Mouse (Mus musculus) CH12.LX (cell line): Measurements from ENCODE around the gene Fgfr2. TPM values are rescaled to one million over a fixed set of nuclear protein-coding genes. Genes with fewer than 3 reads are reported as not detected.

Experiments
- DNase-seq: peaks from one replicate; pipeline ENCODE4 v3.0.0-alpha.2; 2013; ENCODE audit errors: extremely low read depth
- H3K27ac ChIP-seq: 2 replicates; pipeline ENCODE4 v1.5.1; 2012; ENCODE audit warnings: low read depth, mild to moderate bottlenecking, control low read depth, moderate library complexity; ENCODE audit not compliant: insufficient read depth
- H3K27me3 ChIP-seq: replicated peaks from 2 replicates; pipeline ENCODE3; 2012; ENCODE audit warnings: inconsistent platforms
- H3K36me3 ChIP-seq, 2 experiments: replicated peaks in 1 of 2; 2 replicates each; pipeline versions ENCODE3 to v1.6.1; 2012; ENCODE audit warnings: inconsistent platforms in 1 of 2, low read length in 1 of 2, mild to moderate bottlenecking in 1 of 2, mixed read lengths in 1 of 2, moderate library complexity in 1 of 2; ENCODE audit not compliant: control insufficient read depth in 1 of 2, insufficient read depth in 1 of 2
- H3K4me1 ChIP-seq, 2 experiments: 2 replicates each; pipeline ENCODE4 v1.6.1; 2012; ENCODE audit warnings: inconsistent platforms in 1 of 2, moderate library complexity in 1 of 2; ENCODE audit not compliant: insufficient read depth in 2 of 2, control insufficient read depth in 1 of 2
- H3K4me2 ChIP-seq: 2 replicates; pipeline ENCODE4 v1.6.1; 2012; ENCODE audit warnings: low read depth, mild to moderate bottlenecking, control low read depth; ENCODE audit not compliant: poor library complexity, insufficient read depth, severe bottlenecking
- H3K4me3 ChIP-seq, 3 experiments: fragments of 150-350 bp in 1 of 3; sonication (generic) in 1 of 3; replicated peaks in 1 of 3; 2 replicates each; pipeline versions ENCODE3 to v1.5.1; 2011 to 2012; ENCODE audit warnings: low read depth in 2 of 3, low read length in 2 of 3, mild to moderate bottlenecking in 2 of 3, moderate library complexity in 2 of 3, control low read depth in 1 of 3, improper control_type of control experiment in 1 of 3, inconsistent platforms in 1 of 3, mixed read lengths in 1 of 3; ENCODE audit not compliant: poor library complexity in 1 of 3
- H3K79me2 ChIP-seq: replicated peaks from 2 replicates; pipeline ENCODE4 v1.6.1; 2012; ENCODE audit warnings: mild to moderate bottlenecking, moderate library complexity; ENCODE audit not compliant: control insufficient read depth, poor library complexity, insufficient read depth, severe bottlenecking; ENCODE audit errors: extremely low read depth
- H3K9ac ChIP-seq: 2 replicates; pipeline ENCODE4 v1.6.1; 2012; ENCODE audit warnings: low read depth, mild to moderate bottlenecking, control low read depth, moderate library complexity; ENCODE audit not compliant: insufficient read depth
- H3K9me3 ChIP-seq: replicated peaks from 2 replicates; pipeline ENCODE3; 2012; ENCODE audit warnings: low read length, inconsistent platforms, mixed read lengths
- BHLHE40 ChIP-seq: IDR thresholded peaks from 2 replicates; pipeline ENCODE4 v1.6.1; 2011; ENCODE audit warnings: mild to moderate bottlenecking, low read depth, low read length, improper control_type of control experiment
- CHD2 ChIP-seq: IDR thresholded peaks from 2 replicates; pipeline ENCODE4 v1.6.1; 2011; ENCODE audit warnings: low read length, improper control_type of control experiment
- EP300 ChIP-seq: IDR thresholded peaks from 2 replicates; pipeline ENCODE4 v1.6.1; 2011; ENCODE audit warnings: low read length, improper control_type of control experiment
- GABPA ChIP-seq: IDR thresholded peaks from 2 replicates; pipeline ENCODE4 v1.6.1; 2012; ENCODE audit warnings: low read depth, low read length, improper control_type of control experiment, inconsistent platforms; ENCODE audit not compliant: insufficient replicate concordance
- JUN ChIP-seq: IDR thresholded peaks from 2 replicates; pipeline ENCODE4 v1.6.1; 2011; ENCODE audit warnings: low read depth, mild to moderate bottlenecking, low read length, improper control_type of control experiment, moderate library complexity; ENCODE audit not compliant: insufficient read depth
- MAFK ChIP-seq: IDR thresholded peaks from 2 replicates; pipeline ENCODE4 v1.6.1; 2011; ENCODE audit warnings: low read length, improper control_type of control experiment; ENCODE audit not compliant: insufficient replicate concordance
- MAX ChIP-seq: IDR thresholded peaks from 2 replicates; pipeline ENCODE4 v1.6.1; 2011; ENCODE audit warnings: low read length, improper control_type of control experiment
- MAZ ChIP-seq: IDR thresholded peaks from 2 replicates; pipeline ENCODE4 v1.6.1; 2012; ENCODE audit warnings: low read depth, mild to moderate bottlenecking, inconsistent platforms, low read length, improper control_type of control experiment, moderate library complexity
- MXI1 ChIP-seq: IDR thresholded peaks from 2 replicates; pipeline ENCODE4 v1.6.1; 2011; ENCODE audit warnings: mild to moderate bottlenecking, low read depth, low read length, improper control_type of control experiment
- MYC ChIP-seq: IDR thresholded peaks from 2 replicates; pipeline ENCODE4 v1.6.1; 2011; ENCODE audit warnings: low read depth, mild to moderate bottlenecking, improper control_type of control experiment, low read length
- NRF1 ChIP-seq: IDR thresholded peaks from 2 replicates; pipeline ENCODE4 v1.6.1; 2014; ENCODE audit warnings: low read depth, mild to moderate bottlenecking, inconsistent platforms, low read length, improper control_type of control experiment, moderate library complexity
- PAX5 ChIP-seq: IDR thresholded peaks from 2 replicates; pipeline ENCODE4 v1.6.1; 2012; ENCODE audit warnings: low read length, inconsistent platforms, mixed read lengths
- POLR2AphosphoS2 ChIP-seq: IDR thresholded peaks from 2 replicates; pipeline ENCODE4 v1.6.1; 2011; ENCODE audit warnings: low read depth, low read length, improper control_type of control experiment
- RCOR1 ChIP-seq: conservative IDR thresholded peaks from 2 replicates; pipeline ENCODE4 v1.6.1; 2012; ENCODE audit warnings: low read depth, mild to moderate bottlenecking, inconsistent platforms, low read length, improper control_type of control experiment
- SMC3 ChIP-seq: IDR thresholded peaks from 2 replicates; pipeline ENCODE4 v1.6.1; 2011; ENCODE audit warnings: low read depth, low read length, improper control_type of control experiment
- TBP ChIP-seq: conservative IDR thresholded peaks from 2 replicates; pipeline ENCODE4 v1.6.1; 2011; ENCODE audit warnings: low read depth, low read length, improper control_type of control experiment
- TCF12 ChIP-seq: IDR thresholded peaks from 2 replicates; pipeline ENCODE4 v1.6.1; 2014; ENCODE audit warnings: low read depth, mild to moderate bottlenecking, inconsistent platforms, low read length, improper control_type of control experiment
- UBTF ChIP-seq: IDR thresholded peaks from 2 replicates; pipeline ENCODE4 v1.6.1; 2012; ENCODE audit warnings: low read depth, mild to moderate bottlenecking, inconsistent platforms, low read length, improper control_type of control experiment, moderate library complexity
- ZC3H11A ChIP-seq: IDR thresholded peaks from 2 replicates; pipeline ENCODE4 v1.6.1; 2012; ENCODE audit warnings: low read depth, mild to moderate bottlenecking, inconsistent platforms, low read length, improper control_type of control experiment
- dilution Hi-C: fragments of 300-500 bp; cut with MboI; formaldehyde crosslinking; loops from 2 replicates; pipeline ENCODE4 v1.14.3; 2020; ENCODE audit warnings: low sequenced_read_pairs; ENCODE audit not compliant: extremely low pct_unique_long_range_greater_than_20kb, extremely low pct_ligation_motif_present
- in situ Hi-C: fragments of 300-500 bp; cut with MboI; formaldehyde crosslinking; loops from 3 replicates; pipeline ENCODE4 v1.14.3; 2019; ENCODE audit warnings: low sequenced_read_pairs, low pct_ligation_motif_present, low pct_unique_long_range_greater_than_20kb, mixed read lengths
- polyA plus RNA-seq: library from polyadenylated mRNA; unstranded; fragments of >175 nt; gene quantifications from 2 replicates; pipeline ENCODE4 v1.2.1, GENCODE M21; 2012; ENCODE audit warnings: low read depth; ENCODE audit not compliant: insufficient read length
- total RNA-seq, 2 experiments: library from RNA; depleted of rRNA; stranded (reverse); fragments of 300-350 nt in 1 of 2; fragments of >200 nt in 1 of 2; gene quantifications; 2 replicates each; pipeline ENCODE4 v1.2.3; 2012 to 2014

Gene Fgfr2
- total and polyA plus RNA-seq, 3 experiments = not detected

DNA sequence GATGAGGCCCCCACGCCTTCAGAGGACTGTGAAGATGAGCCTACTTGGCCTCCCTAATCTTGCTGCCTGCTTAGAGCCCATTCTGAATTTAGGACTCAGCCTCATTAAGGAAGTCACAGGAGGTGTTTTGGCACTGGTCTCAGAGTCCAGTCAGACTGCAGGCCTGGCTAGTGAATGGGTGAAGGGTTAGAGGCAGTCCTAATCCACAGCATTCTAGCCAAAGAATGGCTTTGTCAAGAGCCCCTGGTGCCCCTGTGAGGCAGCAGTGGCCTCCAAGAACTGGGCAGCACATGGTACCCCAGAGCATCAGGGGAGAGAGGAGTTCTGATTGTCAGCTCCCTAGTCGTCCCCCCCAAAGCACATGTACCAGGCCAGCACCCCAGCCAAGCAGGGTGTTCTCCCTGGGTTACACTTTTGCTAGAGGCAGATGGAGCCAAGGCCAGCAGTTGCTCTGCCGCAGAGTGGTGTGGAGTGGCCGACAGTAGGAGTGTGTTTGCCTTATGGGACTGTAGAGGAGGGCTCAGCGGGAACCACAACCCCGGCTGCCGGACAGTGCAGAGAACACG, 418.8 kb downstream of the Fgfr2 start:
- dilution Hi-C loops = no loop called here
- in situ Hi-C loops = no loop called here
- Histone ChIP-seq H3K27ac (no peak overlapping the region), H3K4me1 (peaks cover 10 to 53% of the 10 kb centered on the region in 2 experiments), H3K79me2 (no peaks in the 10 kb centered on the region), H3K9me3 (no peaks in the 10 kb centered on the region), H3K9ac (no peak overlapping the region), H3K4me2 (no peak overlapping the region), H3K27me3 (no peaks in the 10 kb centered on the region), H3K4me3 (no peak overlapping the region), H3K36me3 (peaks cover 0 to 4% of the 10 kb centered on the region in 2 experiments)
- TF ChIP-seq RCOR1 (no peak), BHLHE40 (no peak), GABPA (no peak), MXI1 (no peak), PAX5 (no peak), MAX (no peak), TCF12 (no peak), EP300 (no peak), MAZ (no peak), NRF1 (no peak), ZC3H11A (no peak), MYC (no peak), SMC3 (no peak), CHD2 (no peak), JUN (no peak), TBP (no peak)
- DNase-seq = no peak

DNA sequence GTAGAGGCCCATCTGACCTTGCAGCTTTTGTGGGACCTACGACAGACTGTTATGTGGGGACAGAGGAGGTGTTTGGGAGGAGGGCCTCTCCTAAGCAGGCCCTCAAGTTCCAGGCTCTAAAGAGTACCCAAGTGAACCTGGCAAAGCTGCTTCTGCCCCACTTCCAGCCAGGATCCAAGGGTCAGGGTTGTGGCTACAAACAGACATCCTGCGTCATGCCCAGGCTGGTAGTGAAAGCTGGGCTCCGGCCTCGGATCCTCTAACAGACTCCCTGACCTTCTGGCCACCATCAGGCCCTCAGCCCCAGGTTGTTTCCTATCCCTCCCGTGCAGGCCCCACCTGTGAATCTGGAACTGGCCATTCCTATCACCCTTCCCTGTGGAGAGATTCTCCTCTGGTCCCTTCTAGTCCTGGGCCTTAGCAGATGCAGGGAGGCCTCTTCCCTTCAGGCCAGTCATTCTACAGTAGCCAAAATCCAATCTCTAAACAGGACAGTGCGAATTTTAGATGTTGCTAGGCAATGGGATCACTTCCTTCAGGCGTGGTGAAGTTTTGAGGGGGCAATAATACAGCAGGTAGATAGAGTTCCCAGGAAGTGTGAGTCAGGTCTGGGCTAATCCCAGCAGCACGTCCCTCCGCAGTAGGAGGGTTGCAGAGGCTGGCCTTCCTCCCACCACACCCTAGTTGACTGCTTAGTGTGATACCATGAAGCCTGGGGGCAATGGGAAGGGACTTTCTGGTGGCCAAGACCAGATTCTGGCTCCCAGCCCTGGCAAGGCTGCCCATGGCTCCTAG, 419.4 kb downstream of the Fgfr2 start:
- no peak for DNase-seq
- Histone ChIP-seq H3K27me3 (no peaks in the 10 kb centered on the region), H3K4me3 (no peak overlapping the region), H3K9ac (no peak overlapping the region), H3K4me2 (no peak overlapping the region), H3K4me1 (peaks cover 15 to 57% of the 10 kb centered on the region in 2 experiments), H3K9me3 (no peaks in the 10 kb centered on the region), H3K27ac (no peak overlapping the region), H3K79me2 (no peaks in the 10 kb centered on the region), H3K36me3 (peaks cover 0 to 4% of the 10 kb centered on the region in 2 experiments)
- dilution Hi-C loops = no loop called here
- TF ChIP-seq MAFK (no peak), POLR2AphosphoS2 (no peak), GABPA (no peak), TBP (no peak), UBTF (no peak)
- in situ Hi-C loops = no loop called here
